In the genomic region with DNA sequence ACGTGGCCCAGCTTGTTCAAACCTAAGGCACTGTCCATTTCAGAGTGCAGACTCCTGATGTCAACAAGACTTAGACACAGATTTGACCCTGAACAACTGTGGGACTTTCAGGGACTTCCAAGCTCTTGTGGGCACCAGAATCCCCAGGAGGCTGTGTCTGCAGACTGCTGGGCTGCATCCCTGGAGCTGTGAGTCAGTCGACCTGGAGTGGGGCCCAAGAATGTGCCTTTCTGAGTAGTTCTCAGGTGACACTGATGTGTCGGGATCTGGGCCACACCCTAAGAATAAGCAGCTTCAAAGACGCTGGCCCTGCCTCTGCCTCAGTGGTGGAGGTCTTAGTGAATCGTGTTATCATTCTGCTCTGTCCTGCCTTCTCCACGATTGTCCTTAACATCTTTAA, we compare ENCODE assay signal across 16 mouse cellular contexts.
DNase-seq lines count a peak whose midpoint lies in the region; ATAC-seq and TF ChIP-seq lines count a peak whose summit lies in the region.
"Had no signal": no experiment of that assay in that cellular context is flagged by ENCODE, and none has a peak within 500 bp of the region (broad histone marks: within the 10 kb centered on the region; RNA-seq: fewer than 3 reads in every experiment).

No protein-coding gene starts in this region.

- H3K36me3 ChIP-seq in heart, adult 2 months (ENCODE audit: control insufficient read depth, insufficient read depth, low read length), result 0 out of 2 replicates have a peak, but pooled peaks cover 3% of the 10 kb centered on the region
- no peaks in the 10 kb centered on the region for H3K36me3 ChIP-seq in heart, embryonic 10.5 days
- H3K36me3 ChIP-seq: heart, embryonic 13.5 days; hindbrain, embryonic 15.5 days; limb, embryonic 12.5 days; liver, embryonic 15.5 days had no signal

- POLR2A ChIA-PET in Patski (lab: Charles Lee), result no interaction called here

- H3K27me3 ChIP-seq in heart, adult 2 months (ENCODE audit: control insufficient read depth, insufficient read depth, low read length), result no peaks in the 10 kb centered on the region
- H3K27me3 ChIP-seq in heart, embryonic 10.5 days (ENCODE audit: insufficient read depth, poor library complexity, severe bottlenecking), result no peaks in the 10 kb centered on the region
- H3K27me3 ChIP-seq in Patski, result no peaks in the 10 kb centered on the region
- H3K27me3 ChIP-seq: heart, embryonic 13.5 days; hindbrain, embryonic 15.5 days; limb, embryonic 12.5 days; liver, embryonic 15.5 days had no signal

- no peaks in the 10 kb centered on the region for H3K79me2 ChIP-seq in heart, adult 2 months (replicated peaks; ENCODE audit: control insufficient read depth, insufficient read depth, low read length)

- intact Hi-C loops in heart, adult 2 months (cut with DNase I), result no loop called here

- DNase-seq in heart, adult 2 months, result peak; percentile 38 to 54
- no peak for DNase-seq in heart, embryonic 10.5 days (ENCODE audit: low spot score)
- DNase-seq in Patski (ENCODE audit: low read depth, low spot score), result peak; percentile 27
- peak; percentile 63 to 82 for DNase-seq in gastrocnemius, adult 8-10 months (ENCODE audit: low spot score in 2 of 2)
- peak; percentile 38 for DNase-seq in lung, postnatal 36 days
- DNase-seq in urinary bladder, adult 18-20 months (ENCODE audit: low spot score in 2 of 2), result no peak
- no peak for DNase-seq in cerebellum, postnatal 4 days (ENCODE audit: low spot score in 2 of 2)
- DNase-seq: cerebellum, adult 11 months; kidney, adult 18-20 months; spleen, adult 18-20 months had no signal

- peak; percentile 69 for ATAC-seq in Patski
- ATAC-seq: forebrain, embryonic 16.5 days had no signal

- TF ChIP-seq POLR2A in heart, adult 2 months (IDR thresholded peaks at IDR 0.05; ENCODE audit: insufficient read depth, low read depth, low read length), result no peak

- no peak for TF ChIP-seq CTCF in heart, adult 2 months (IDR thresholded peaks at IDR 0.05)
- TF ChIP-seq CTCF in Patski (IDR thresholded peaks at IDR 0.05), result no peak

- H3K4me3 ChIP-seq in heart, adult 2 months, result no peak overlapping the region
- no peak overlapping the region for H3K4me3 ChIP-seq in heart, embryonic 10.5 days
- H3K4me3 ChIP-seq: heart, embryonic 13.5 days; hindbrain, embryonic 15.5 days; limb, embryonic 12.5 days; liver, embryonic 15.5 days; megakaryocyte, embryonic 14.5 days had no signal

- CTCF ChIA-PET in Patski (lab: Charles Lee), result interaction anchor here (1.1 kb wide), 1 partner anchor 15 kb away, joined by 3 read pairs; no protein-coding TSS in a partner anchor

- no peak for TF ChIP-seq EP300 in heart, adult 2 months (IDR thresholded peaks at IDR 0.05; ENCODE audit: insufficient read depth, low read depth, low read length)

- no peaks in the 10 kb centered on the region for H3K9me3 ChIP-seq in heart, embryonic 10.5 days
- H3K9me3 ChIP-seq: heart, embryonic 13.5 days; hindbrain, embryonic 15.5 days; limb, embryonic 12.5 days; liver, embryonic 15.5 days had no signal

- H3K4me1 ChIP-seq in heart, adult 2 months (ENCODE audit: control insufficient read depth, insufficient read depth, low read length), result peaks cover 1% of the 10 kb centered on the region; the same call in 1 of the 2 replicates
- no peaks in the 10 kb centered on the region for H3K4me1 ChIP-seq in heart, embryonic 10.5 days
- H3K4me1 ChIP-seq: hindbrain, embryonic 15.5 days; limb, embryonic 12.5 days; liver, embryonic 15.5 days; megakaryocyte, embryonic 14.5 days had no signal

- H3K9ac ChIP-seq in heart, adult 2 months (ENCODE audit: low read depth, low read length), result no peak overlapping the region
- H3K9ac ChIP-seq: heart, embryonic 13.5 days; hindbrain, embryonic 15.5 days; limb, embryonic 12.5 days; liver, embryonic 15.5 days had no signal

- in situ Hi-C loops in Patski (cut with MboI; ENCODE audit: low pct_unique_long_range_greater_than_20kb), result no loop called here

- peak overlapping the region; percentile 79 for H3K27ac ChIP-seq in heart, adult 2 months
- H3K27ac ChIP-seq in heart, embryonic 10.5 days, result no peak overlapping the region
- H3K27ac ChIP-seq: heart, embryonic 13.5 days; hindbrain, embryonic 15.5 days; limb, embryonic 12.5 days; liver, embryonic 15.5 days had no signal

- 54% methylated on average over 6 of the region's 6 CpGs for WGBS in heart, adult 2 months
- 68% methylated on average over 6 of the region's 6 CpGs for WGBS in heart, embryonic 10.5 days

Comparison
In these comparisons a context has a peak if more than half of its experiments do, and no peak if none do; other contexts are left out.
1. DNase-seq: peak in heart, adult 2 months (2 of 2), Patski (single experiment), gastrocnemius, adult 8-10 months (2 of 2) and lung, postnatal 36 days (single experiment); none in heart, embryonic 10.5 days (single experiment), urinary bladder, adult 18-20 months (0 of 2) and cerebellum, postnatal 4 days (0 of 2).